In the genomic region with DNA sequence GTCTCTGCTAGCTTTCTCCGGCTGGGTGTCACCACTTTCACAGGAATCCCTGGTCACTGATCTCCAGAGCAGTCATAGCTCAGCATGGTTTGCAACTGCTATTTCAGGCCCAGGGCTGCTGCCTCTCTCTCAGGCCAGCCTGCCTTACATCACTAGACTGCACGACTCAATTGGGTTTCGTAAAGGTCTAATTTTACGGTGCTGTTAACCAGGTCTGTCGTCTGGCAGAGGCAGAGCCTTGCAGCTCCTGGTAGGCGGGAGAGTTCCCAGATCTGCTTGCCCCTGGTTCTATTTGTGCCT, we compare ENCODE assay signal across 9 mouse cellular contexts. TPM values are rescaled to one million over a fixed set of nuclear protein-coding genes. Genes with fewer than 3 reads are reported as not detected.
DNase-seq lines count a peak whose midpoint lies in the region; ATAC-seq lines count a peak whose summit lies in the region.
"Had no signal": no experiment of that assay in that cellular context is flagged by ENCODE, and none has a peak within 500 bp of the region (broad histone marks: within the 10 kb centered on the region; RNA-seq: fewer than 3 reads in every experiment).

No protein-coding gene starts in this region.

- peak overlapping the region; percentile 87 for H3K4me2 ChIP-seq in embryonic facial prominence, embryonic 12.5 days (replicated peaks)
- H3K4me2 ChIP-seq in heart, embryonic 12.5 days: peak overlapping the region; percentile 100

- ATAC-seq in embryonic facial prominence, embryonic 12.5 days (ENCODE audit: insufficient number of reproducible peaks, insufficient read depth, low FRiP score, low TSS enrichment): peak; percentile 35; the same call in 1 of the 2 replicates
- peak; percentile 79 for ATAC-seq in heart, embryonic 12.5 days (ENCODE audit: insufficient number of reproducible peaks, low FRiP score)

- peaks cover 23% of the 10 kb centered on the region; the same call in 1 of the 2 replicates for H3K27me3 ChIP-seq in embryonic facial prominence, embryonic 12.5 days
- peaks cover 3% of the 10 kb centered on the region; the same call in 1 of the 2 replicates for H3K27me3 ChIP-seq in heart, embryonic 12.5 days (replicated peaks)
- H3K27me3 ChIP-seq in midbrain, embryonic 10.5 days (ENCODE audit: low read depth, poor library complexity, severe bottlenecking): peaks cover 50% of the 10 kb centered on the region

- no peak overlapping the region for H3K27ac ChIP-seq in embryonic facial prominence, embryonic 12.5 days
- peak overlapping the region; percentile 29 for H3K27ac ChIP-seq in heart, embryonic 12.5 days (ENCODE audit: poor library complexity, severe bottlenecking)
- H3K27ac ChIP-seq in midbrain, embryonic 10.5 days (replicated peaks): peak overlapping the region; percentile 28; the same call in 1 of the 2 replicates

- H3K4me3 ChIP-seq in embryonic facial prominence, embryonic 12.5 days: no peak overlapping the region
- H3K4me3 ChIP-seq in heart, embryonic 12.5 days: peak overlapping the region; percentile 84; the same call in 1 of the 2 replicates
- H3K4me3 ChIP-seq in midbrain, embryonic 10.5 days: peak overlapping the region; percentile 71
- H3K4me3 ChIP-seq: myocyte had no signal

- H3K9ac ChIP-seq in embryonic facial prominence, embryonic 12.5 days: no peak overlapping the region
- H3K9ac ChIP-seq in heart, embryonic 12.5 days: no peak overlapping the region; the same call in 1 of the 2 replicates

- whole genome bisulfite sequencing in embryonic facial prominence, embryonic 12.5 days: 6% methylated on average over 6 of the region's 6 CpGs
- 17% methylated on average over 6 of the region's 6 CpGs for WGBS in heart, embryonic 12.5 days
- WGBS in midbrain, embryonic 10.5 days: 33% methylated on average over 6 of the region's 6 CpGs

- H3K9me3 ChIP-seq in embryonic facial prominence, embryonic 12.5 days: no peaks in the 10 kb centered on the region
- no peaks in the 10 kb centered on the region for H3K9me3 ChIP-seq in heart, embryonic 12.5 days (replicated peaks)
- H3K9me3 ChIP-seq in midbrain, embryonic 10.5 days (replicated peaks): no peaks in the 10 kb centered on the region

- H3K4me1 ChIP-seq in embryonic facial prominence, embryonic 12.5 days: peaks cover 13% of the 10 kb centered on the region
- peaks cover 15% of the 10 kb centered on the region for H3K4me1 ChIP-seq in heart, embryonic 12.5 days (replicated peaks)
- H3K4me1 ChIP-seq in midbrain, embryonic 10.5 days: peaks cover 39% of the 10 kb centered on the region

- DNase-seq in adrenal gland, adult (ENCODE audit: inconsistent age in 2 of 2, low spot score in 1 of 2): peak; percentile 19 to 65
- no peak for DNase-seq in adrenal gland, postnatal 4 days (ENCODE audit: low spot score in 2 of 2)
- peak; percentile 62 for DNase-seq in kidney, adult 9 months
- peak; percentile 22 for DNase-seq in midbrain, embryonic 10.5 days (ENCODE audit: low spot score)
- no peak for DNase-seq in T-cell, adult 2 months (ENCODE audit: low spot score)
- no peak for DNase-seq in spleen, postnatal 36 days (ENCODE audit: low spot score in 2 of 2)

- H3K36me3 ChIP-seq in embryonic facial prominence, embryonic 12.5 days: no peaks in the 10 kb centered on the region
- H3K36me3 ChIP-seq in heart, embryonic 12.5 days: no peaks in the 10 kb centered on the region
- H3K36me3 ChIP-seq in midbrain, embryonic 10.5 days: 0 out of 2 replicates have a peak, but pooled peaks cover 10% of the 10 kb centered on the region

RNA-seq across cellular contexts. Expression of a gene that starts 3.3 kb away (rescaled TPM):
- 1 to 10 TPM; 1.1 to 2.1 TPM for total RNA-seq in adrenal gland, postnatal 4 days (2021)
- 1.7 and 1.9 TPM in 2 replicates for polyA plus RNA-seq in embryonic facial prominence, embryonic 12.5 days (2016; fragmentation: Nextera tagmentation; extraction: Ambion mirVana)
- polyA plus RNA-seq in heart, embryonic 12.5 days (2016; fragmentation: Nextera tagmentation; extraction: Ambion mirVana): 1.1 TPM in 2 replicates
- 2.9 and 3.2 TPM in 2 replicates for polyA plus RNA-seq in midbrain, embryonic 10.5 days (2016; fragmentation: Nextera tagmentation; extraction: Ambion mirVana)

Comparison
In these comparisons a context has a peak if more than half of its experiments do, and no peak if none do; other contexts are left out.
1. DNase-seq: peak in adrenal gland, adult (2 of 2), kidney, adult 9 months (single experiment) and midbrain, embryonic 10.5 days (single experiment); none in adrenal gland, postnatal 4 days (0 of 2), T-cell, adult 2 months (single experiment) and spleen, postnatal 36 days (0 of 2).